Mouse (Mus musculus) CH12.LX (cell line): ENCODE measurements at regions not wholly inside any gene's neighbourhood (a gene's known extent, or its start where the extent isn't known, plus 50 kb on each side); places are given as distances from the start of the nearest gene placed in this dataset.

Source experiments
- DNase-seq: peaks from one replicate; pipeline ENCODE4 v3.0.0-alpha.2; 2013; ENCODE audit errors: extremely low read depth
- H3K27ac ChIP-seq: 2 replicates; pipeline ENCODE4 v1.5.1; 2012; ENCODE audit warnings: low read depth, mild to moderate bottlenecking, control low read depth, moderate library complexity; ENCODE audit not compliant: insufficient read depth
- H3K27me3 ChIP-seq: replicated peaks from 2 replicates; pipeline ENCODE3; 2012; ENCODE audit warnings: inconsistent platforms
- H3K36me3 ChIP-seq, 2 experiments: replicated peaks in 1 of 2; 2 replicates each; pipeline versions ENCODE3 to v1.6.1; 2012; ENCODE audit warnings: inconsistent platforms in 1 of 2, low read length in 1 of 2, mild to moderate bottlenecking in 1 of 2, mixed read lengths in 1 of 2, moderate library complexity in 1 of 2; ENCODE audit not compliant: control insufficient read depth in 1 of 2, insufficient read depth in 1 of 2
- H3K4me1 ChIP-seq, 2 experiments: 2 replicates each; pipeline ENCODE4 v1.6.1; 2012; ENCODE audit warnings: inconsistent platforms in 1 of 2, moderate library complexity in 1 of 2; ENCODE audit not compliant: insufficient read depth in 2 of 2, control insufficient read depth in 1 of 2
- H3K4me2 ChIP-seq: 2 replicates; pipeline ENCODE4 v1.6.1; 2012; ENCODE audit warnings: low read depth, mild to moderate bottlenecking, control low read depth; ENCODE audit not compliant: poor library complexity, insufficient read depth, severe bottlenecking
- H3K4me3 ChIP-seq, 3 experiments: fragments of 150-350 bp in 1 of 3; sonication (generic) in 1 of 3; replicated peaks in 1 of 3; 2 replicates each; pipeline versions ENCODE3 to v1.5.1; 2011 to 2012; ENCODE audit warnings: low read depth in 2 of 3, low read length in 2 of 3, mild to moderate bottlenecking in 2 of 3, moderate library complexity in 2 of 3, control low read depth in 1 of 3, improper control_type of control experiment in 1 of 3, inconsistent platforms in 1 of 3, mixed read lengths in 1 of 3; ENCODE audit not compliant: poor library complexity in 1 of 3
- H3K79me2 ChIP-seq: replicated peaks from 2 replicates; pipeline ENCODE4 v1.6.1; 2012; ENCODE audit warnings: mild to moderate bottlenecking, moderate library complexity; ENCODE audit not compliant: control insufficient read depth, poor library complexity, insufficient read depth, severe bottlenecking; ENCODE audit errors: extremely low read depth
- H3K9ac ChIP-seq: 2 replicates; pipeline ENCODE4 v1.6.1; 2012; ENCODE audit warnings: low read depth, mild to moderate bottlenecking, control low read depth, moderate library complexity; ENCODE audit not compliant: insufficient read depth
- H3K9me3 ChIP-seq: replicated peaks from 2 replicates; pipeline ENCODE3; 2012; ENCODE audit warnings: low read length, inconsistent platforms, mixed read lengths
- CHD1 ChIP-seq: IDR thresholded peaks from 2 replicates; pipeline ENCODE4 v1.6.1; 2012; ENCODE audit warnings: low read depth, low read length, improper control_type of control experiment, inconsistent platforms
- CTCF ChIP-seq, 2 experiments: IDR thresholded peaks in 1 of 2; conservative IDR thresholded peaks in 1 of 2; 2 replicates each; pipeline ENCODE4 v1.5.1; 2011 to 2012; ENCODE audit warnings: low read depth in 2 of 2, low read length in 2 of 2, improper control_type of control experiment in 1 of 2, inconsistent platforms in 1 of 2, mild to moderate bottlenecking in 1 of 2, moderate library complexity in 1 of 2
- E2F4 ChIP-seq: IDR thresholded peaks from 2 replicates; pipeline ENCODE4 v1.6.1; 2011; ENCODE audit warnings: low read depth, low read length, improper control_type of control experiment; ENCODE audit not compliant: insufficient replicate concordance
- ELF1 ChIP-seq: IDR thresholded peaks from 2 replicates; pipeline ENCODE4 v1.6.1; 2014; ENCODE audit warnings: low read depth, mild to moderate bottlenecking, inconsistent platforms, low read length, improper control_type of control experiment
- HCFC1 ChIP-seq: IDR thresholded peaks from 2 replicates; pipeline ENCODE4 v1.6.1; 2012; ENCODE audit warnings: low read depth, mild to moderate bottlenecking, inconsistent platforms, low read length, improper control_type of control experiment
- JUN ChIP-seq: IDR thresholded peaks from 2 replicates; pipeline ENCODE4 v1.6.1; 2011; ENCODE audit warnings: low read depth, mild to moderate bottlenecking, low read length, improper control_type of control experiment, moderate library complexity; ENCODE audit not compliant: insufficient read depth
- JUND ChIP-seq: conservative IDR thresholded peaks from 2 replicates; pipeline ENCODE4 v1.6.1; 2011; ENCODE audit warnings: low read depth, low read length, improper control_type of control experiment
- KAT2A ChIP-seq: IDR thresholded peaks from 2 replicates; pipeline ENCODE4 v1.6.1; 2012; ENCODE audit warnings: low read length, improper control_type of control experiment, inconsistent platforms; ENCODE audit not compliant: insufficient replicate concordance
- MAFK ChIP-seq: IDR thresholded peaks from 2 replicates; pipeline ENCODE4 v1.6.1; 2011; ENCODE audit warnings: low read length, improper control_type of control experiment; ENCODE audit not compliant: insufficient replicate concordance
- MAX ChIP-seq: IDR thresholded peaks from 2 replicates; pipeline ENCODE4 v1.6.1; 2011; ENCODE audit warnings: low read length, improper control_type of control experiment
- MEF2A ChIP-seq: IDR thresholded peaks from 2 replicates; pipeline ENCODE4 v1.6.1; 2014; ENCODE audit warnings: low read depth, mild to moderate bottlenecking, inconsistent platforms, low read length, improper control_type of control experiment, borderline replicate concordance
- MXI1 ChIP-seq: IDR thresholded peaks from 2 replicates; pipeline ENCODE4 v1.6.1; 2011; ENCODE audit warnings: mild to moderate bottlenecking, low read depth, low read length, improper control_type of control experiment
- MYC ChIP-seq: IDR thresholded peaks from 2 replicates; pipeline ENCODE4 v1.6.1; 2011; ENCODE audit warnings: low read depth, mild to moderate bottlenecking, improper control_type of control experiment, low read length
- NRF1 ChIP-seq: IDR thresholded peaks from 2 replicates; pipeline ENCODE4 v1.6.1; 2014; ENCODE audit warnings: low read depth, mild to moderate bottlenecking, inconsistent platforms, low read length, improper control_type of control experiment, moderate library complexity
- PAX5 ChIP-seq: IDR thresholded peaks from 2 replicates; pipeline ENCODE4 v1.6.1; 2012; ENCODE audit warnings: low read length, inconsistent platforms, mixed read lengths
- POLR2A ChIP-seq: IDR thresholded peaks from 2 replicates; pipeline ENCODE4 v1.6.1; 2011; ENCODE audit warnings: low read depth, mild to moderate bottlenecking, improper control_type of control experiment, low read length
- RAD21 ChIP-seq: IDR thresholded peaks from 2 replicates; pipeline ENCODE4 v1.6.1; 2011; ENCODE audit warnings: low read depth, mild to moderate bottlenecking, low read length, improper control_type of control experiment, moderate library complexity
- SIN3A ChIP-seq: IDR thresholded peaks from 2 replicates; pipeline ENCODE4 v1.6.1; 2012; ENCODE audit warnings: low read length, improper control_type of control experiment, inconsistent platforms
- TBP ChIP-seq: conservative IDR thresholded peaks from 2 replicates; pipeline ENCODE4 v1.6.1; 2011; ENCODE audit warnings: low read depth, low read length, improper control_type of control experiment
- TCF12 ChIP-seq: IDR thresholded peaks from 2 replicates; pipeline ENCODE4 v1.6.1; 2014; ENCODE audit warnings: low read depth, mild to moderate bottlenecking, inconsistent platforms, low read length, improper control_type of control experiment
- UBTF ChIP-seq: IDR thresholded peaks from 2 replicates; pipeline ENCODE4 v1.6.1; 2012; ENCODE audit warnings: low read depth, mild to moderate bottlenecking, inconsistent platforms, low read length, improper control_type of control experiment, moderate library complexity
- USF1 ChIP-seq: IDR thresholded peaks from 2 replicates; pipeline ENCODE4 v1.6.1; 2014; ENCODE audit warnings: low read depth, mild to moderate bottlenecking, inconsistent platforms, low read length, improper control_type of control experiment
- USF2 ChIP-seq: conservative IDR thresholded peaks from 2 replicates; pipeline ENCODE4 v1.6.1; 2011; ENCODE audit warnings: low read depth, low read length, improper control_type of control experiment
- ZKSCAN1 ChIP-seq: IDR thresholded peaks from 2 replicates; pipeline ENCODE4 v1.6.1; 2012; ENCODE audit warnings: low read depth, inconsistent platforms, low read length, improper control_type of control experiment, borderline replicate concordance
- ZMIZ1 ChIP-seq: IDR thresholded peaks from 2 replicates; pipeline ENCODE4 v1.6.1; 2012; ENCODE audit warnings: low read depth, mild to moderate bottlenecking, inconsistent platforms, low read length, improper control_type of control experiment
- ZNF384 ChIP-seq: IDR thresholded peaks from 2 replicates; pipeline ENCODE4 v1.6.1; 2012; ENCODE audit warnings: low read depth, low read length, improper control_type of control experiment, inconsistent platforms
- dilution Hi-C: fragments of 300-500 bp; cut with MboI; formaldehyde crosslinking; loops from 2 replicates; pipeline ENCODE4 v1.14.3; 2020; ENCODE audit warnings: low sequenced_read_pairs; ENCODE audit not compliant: extremely low pct_unique_long_range_greater_than_20kb, extremely low pct_ligation_motif_present
- in situ Hi-C: fragments of 300-500 bp; cut with MboI; formaldehyde crosslinking; loops from 3 replicates; pipeline ENCODE4 v1.14.3; 2019; ENCODE audit warnings: low sequenced_read_pairs, low pct_ligation_motif_present, low pct_unique_long_range_greater_than_20kb, mixed read lengths

DNA sequence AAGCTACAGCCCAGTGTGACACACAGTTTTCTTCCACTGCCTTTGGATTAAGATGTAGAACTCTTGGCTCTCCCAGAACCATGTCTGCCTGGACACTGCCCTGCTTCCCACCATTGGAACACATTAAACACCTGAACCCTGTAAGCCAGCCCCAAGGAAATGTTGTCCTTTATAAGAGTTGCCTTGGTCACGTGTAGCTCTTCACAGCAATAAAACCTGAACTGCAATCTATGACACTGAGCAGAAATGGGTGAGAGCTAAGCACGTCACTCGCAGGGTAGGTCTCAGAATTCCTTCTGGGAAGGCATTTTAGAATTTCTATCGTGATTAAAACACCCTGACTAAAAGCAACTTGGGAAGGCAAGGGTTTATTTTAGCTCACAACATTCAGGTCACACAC is 92.4 kb upstream of the Lrig1 start:
- in situ Hi-C loops, result no loop called here
- no peak overlapping the region for H3K4me2 ChIP-seq
- H3K9me3 ChIP-seq, result peaks cover 5% of the 10 kb centered on the region
- no peak overlapping the region for H3K4me3 ChIP-seq
- no peak for TF ChIP-seq ZKSCAN1
- TF ChIP-seq MAX, result no peak
- no peak for TF ChIP-seq ELF1
- no peak for TF ChIP-seq USF1
- no peak for TF ChIP-seq JUND
- TF ChIP-seq HCFC1, result no peak
- TF ChIP-seq SIN3A, result no peak
- TF ChIP-seq UBTF, result no peak
- TF ChIP-seq NRF1, result no peak
- no peak for TF ChIP-seq TBP
- TF ChIP-seq PAX5, result no peak
- H3K27me3 ChIP-seq, result peaks cover 38% of the 10 kb centered on the region
- H3K9ac ChIP-seq, result no peak overlapping the region
- H3K27ac ChIP-seq, result no peak overlapping the region
- no peaks in the 10 kb centered on the region for H3K79me2 ChIP-seq
- no peaks in the 10 kb centered on the region for H3K36me3 ChIP-seq
- dilution Hi-C loops, result no loop called here
- no peaks in the 10 kb centered on the region for H3K4me1 ChIP-seq
- DNase-seq, result no peak

DNA sequence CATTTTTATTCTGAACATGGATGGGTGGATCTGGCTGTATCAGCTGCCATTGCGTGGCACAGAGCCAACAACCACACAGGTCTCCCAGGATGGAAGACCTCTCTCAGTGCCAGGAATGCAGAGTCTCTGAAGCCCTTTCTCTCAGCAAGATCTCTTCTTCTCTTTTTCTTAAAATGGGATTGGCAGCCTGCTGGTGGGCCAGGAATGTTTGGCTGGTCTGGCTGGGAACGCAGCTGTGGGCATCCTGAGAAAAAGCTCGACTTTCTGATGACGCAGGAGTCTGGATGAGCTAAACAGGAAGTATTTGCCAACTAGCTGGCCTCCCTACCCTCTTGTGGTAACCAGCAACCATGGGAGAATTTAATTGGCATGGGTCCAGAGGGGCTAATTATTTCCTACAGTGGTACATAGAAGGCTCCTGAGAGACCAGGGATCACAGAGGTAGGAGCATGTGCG is 89.4 kb upstream of the Lrig1 start:
- no peak overlapping the region for H3K27ac ChIP-seq
- TF ChIP-seq ZMIZ1, result no peak
- TF ChIP-seq SIN3A, result no peak
- no peak for TF ChIP-seq MAFK
- no peak for TF ChIP-seq ZNF384
- no peak for TF ChIP-seq RAD21
- TF ChIP-seq, all 38 proteins: peak for 0
- Histone ChIP-seq H3K9me3 (no peaks in the 10 kb centered on the region), H3K9ac (no peak overlapping the region), H3K4me1 (no peaks in the 10 kb centered on the region), H3K36me3 (no peaks in the 10 kb centered on the region), H3K4me3 (no peak overlapping the region), H3K27me3 (peaks cover 53% of the 10 kb centered on the region), H3K4me2 (no peak overlapping the region), H3K79me2 (no peaks in the 10 kb centered on the region)
- dilution Hi-C loops (no loop called here), in situ Hi-C loops (no loop called here)
- no peak for DNase-seq

DNA sequence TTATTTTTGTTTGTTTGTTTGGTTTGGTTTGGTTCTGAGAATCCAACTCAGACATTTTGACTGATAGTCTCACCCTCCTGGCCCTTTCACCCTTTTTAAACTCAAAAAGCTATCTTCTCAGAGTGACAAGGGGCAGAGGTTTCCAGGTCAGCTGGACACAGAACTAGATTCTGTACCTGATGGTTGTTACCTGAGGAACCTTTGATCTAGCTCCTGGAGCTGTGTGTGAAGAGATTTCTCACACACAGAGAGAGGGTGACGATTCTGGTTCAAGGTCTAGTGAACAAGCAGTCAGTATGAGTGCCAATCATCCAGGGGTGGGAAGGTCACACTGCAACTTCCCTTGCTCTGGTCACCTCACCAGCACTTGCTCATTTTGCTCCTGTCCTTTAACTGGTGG is 83.5 kb upstream of the Lrig1 start:
- no peaks in the 10 kb centered on the region for H3K36me3 ChIP-seq
- in situ Hi-C loops, result no loop called here

More for the DNA sequence above, 83.5 kb upstream of the Lrig1 start:
- H3K9ac ChIP-seq, result no peak overlapping the region
- dilution Hi-C loops, result no loop called here
- H3K79me2 ChIP-seq, result no peaks in the 10 kb centered on the region
- no peak overlapping the region for H3K27ac ChIP-seq
- no peak overlapping the region for H3K4me3 ChIP-seq
- no peak overlapping the region for H3K4me2 ChIP-seq
- TF ChIP-seq UBTF (no peak), MYC (no peak), POLR2A (no peak), JUN (no peak), TCF12 (no peak), MEF2A (no peak), CHD1 (no peak), KAT2A (no peak), E2F4 (no peak), USF1 (no peak), USF2 (no peak), MXI1 (no peak), CTCF (conservative IDR thresholded peaks at IDR 0.05 in 1 of 2, IDR thresholded peaks at IDR 0.05 in 1 of 2; ENCODE audit: low read depth in 2 of 2, low read length in 2 of 2) (no peak)
- no peaks in the 10 kb centered on the region for H3K9me3 ChIP-seq
- no peak for DNase-seq
- peaks cover 0 to 13% of the 10 kb centered on the region in 2 experiments; a peak in 2 of 4 replicates for H3K4me1 ChIP-seq
- H3K27me3 ChIP-seq, result peaks cover 62% of the 10 kb centered on the region
